Mouse (Mus musculus) liver, postnatal 0 days (tissue): ENCODE data around the gene Speer2.

Source experiments
- CTCF ChIP-seq: sonication (generic); IDR thresholded peaks from 2 replicates; pipeline ENCODE4 v1.5.1; 2016; ENCODE audit warnings: antibody characterized with exemption, low read depth
- EP300 ChIP-seq: IDR thresholded peaks from 2 replicates; pipeline ENCODE4 v1.6.1; 2016; ENCODE audit warnings: antibody characterized with exemption, low read depth, mild to moderate bottlenecking

GRCm38 (mm10) chr16:69880712-69881111 is 17.2 kb upstream of the Speer2 start:
- TF ChIP-seq CTCF (no peak), EP300 (no peak)
